Mouse (Mus musculus): ENCODE results near the gene Wdr61. TPM values are rescaled to one million over a fixed set of nuclear protein-coding genes. Genes with fewer than 3 reads are reported as not detected.

Gene Wdr61
- polyA plus RNA-seq, 1 experiment from 2014 or later = 152 TPM

Other genes with a start within 250 kb of the Wdr61 start
- gene Dmxl2, start 232.9 kb downstream of the Wdr61 start, polyA plus RNA-seq (2015; fragmentation: Nextera tagmentation; extraction: Ambion mirVana) = 4.1 and 4.4 TPM in 2 replicates
- not detected in 2 replicates for gene Sh2d7, start 195.5 kb downstream of the Wdr61 start, polyA plus RNA-seq (2015; fragmentation: Nextera tagmentation; extraction: Ambion mirVana)
- gene Cib2, start 174.3 kb downstream of the Wdr61 start, polyA plus RNA-seq (2015; fragmentation: Nextera tagmentation; extraction: Ambion mirVana) = 9.4 and 9.9 TPM in 2 replicates
- gene Idh3a, start 148.2 kb downstream of the Wdr61 start, polyA plus RNA-seq (2015; fragmentation: Nextera tagmentation; extraction: Ambion mirVana) = 194 and 206 TPM in 2 replicates
- 0.16 and 0.52 TPM in 2 replicates for gene Acsbg1, start 72.6 kb downstream of the Wdr61 start, polyA plus RNA-seq (2015; fragmentation: Nextera tagmentation; extraction: Ambion mirVana)
- 4.1 and 4.3 TPM in 2 replicates for gene Dnaja4, start 35.6 kb downstream of the Wdr61 start, polyA plus RNA-seq (2015; fragmentation: Nextera tagmentation; extraction: Ambion mirVana)
- gene Crabp1, start 30.2 kb upstream of the Wdr61 start, polyA plus RNA-seq (2015; fragmentation: Nextera tagmentation; extraction: Ambion mirVana) = 16.5 and 16.7 TPM in 2 replicates
- gene Ireb2, start 129.3 kb upstream of the Wdr61 start, polyA plus RNA-seq (2015; fragmentation: Nextera tagmentation; extraction: Ambion mirVana) = 24.1 and 27.8 TPM in 2 replicates
- gene Hykk, start 182.8 kb upstream of the Wdr61 start, polyA plus RNA-seq (2015; fragmentation: Nextera tagmentation; extraction: Ambion mirVana) = 2.4 and 2.6 TPM in 2 replicates
- 305 TPM in 2 replicates for gene Psma4, start 216.3 kb upstream of the Wdr61 start, polyA plus RNA-seq (2015; fragmentation: Nextera tagmentation; extraction: Ambion mirVana)
- 0.68 and 1.0 TPM in 2 replicates for gene AY074887, start 216.5 kb upstream of the Wdr61 start, polyA plus RNA-seq (2015; fragmentation: Nextera tagmentation; extraction: Ambion mirVana)
- gene Chrna5, start 246.4 kb upstream of the Wdr61 start, polyA plus RNA-seq (2015; fragmentation: Nextera tagmentation; extraction: Ambion mirVana) = 2.8 and 3.1 TPM in 2 replicates